Mouse (Mus musculus): ENCODE measurements at regions not wholly inside any gene's neighbourhood (a gene's known extent, or its start where the extent isn't known, plus 50 kb on each side); places are given as distances from the start of the nearest gene placed in this dataset.

GRCm38 (mm10) chr15:36891296-36891695 lies 116.3 kb downstream of the Zfp706 start:
- TF ChIP-seq CTCF (IDR thresholded peaks at IDR 0.05; ENCODE audit: low read depth, low read length) (no peak), GATA1 (IDR thresholded peaks at IDR 0.05; ENCODE audit: borderline replicate concordance, low read length) (no peak)
